Mouse (Mus musculus) forelimb bud, embryonic 11.5 days (tissue): Measurements from ENCODE around the gene Atp13a2.

Experiments
- DNase-seq: peaks from one replicate; pipeline ENCODE4 v3.0.0-alpha.2; 2012; ENCODE audit warnings: low read depth, low spot score

Gene Atp13a2

GRCm38 (mm10) chr4:141033606-141034549 lies 47.2 kb downstream of the Atp13a2 start:
- no peak for DNase-seq

- DNase-seq = no peak
Measured at GRCm38 (mm10) chr4:141041117-141041516, 54.4 kb downstream of the Atp13a2 start.

- peak; percentile 70 for DNase-seq
Measured at GRCm38 (mm10) chr4:141044816-141045215, 58.1 kb downstream of the Atp13a2 start.

- DNase-seq = no peak
Measured at GRCm38 (mm10) chr4:141048810-141049475, 62.3 kb downstream of the Atp13a2 start.

GRCm38 (mm10) chr4:141049476-141049835 lies 62.8 kb downstream of the Atp13a2 start:
- no peak for DNase-seq

GRCm38 (mm10) chr4:141052442-141052841 lies 65.8 kb downstream of the Atp13a2 start:
- DNase-seq = no peak

GRCm38 (mm10) chr4:141053138-141053537 lies 66.5 kb downstream of the Atp13a2 start:
- no peak for DNase-seq

GRCm38 (mm10) chr4:141053568-141054161 lies 67.0 kb downstream of the Atp13a2 start:
- DNase-seq = no peak
